Mouse (Mus musculus) hindbrain, embryonic 11.5 days (tissue): ENCODE measurements around the gene Rph3a. TPM values are rescaled to one million over a fixed set of nuclear protein-coding genes. Genes with fewer than 3 reads are reported as not detected.
"Not testable (repeated sequence)": the region's sequence is repeated elsewhere in the genome, so short reads cannot be mapped to it uniquely, and the experiment has no call there.

Experiments
- ATAC-seq: fragments of 200-750 bp; cut with Nextera tagmentation; 2 replicates; pipeline ENCODE4 v1.8.0; 2017; ENCODE audit warnings: mild to moderate bottlenecking, moderate TSS enrichment, moderate library complexity; ENCODE audit not compliant: low FRiP score
- DNase-seq: peaks from one replicate; pipeline ENCODE4 v3.0.0-alpha.2; 2015; ENCODE audit warnings: low spot score
- H3K27ac ChIP-seq: fragments of 300-500 bp; sonication (generic); 2 replicates; pipeline ENCODE4 v1.5.1; 2014; ENCODE audit warnings: mild to moderate bottlenecking, low read depth, low read length
- H3K27me3 ChIP-seq: fragments of 300-500 bp; sonication (generic); 2 replicates; pipeline ENCODE4 v1.6.1; 2014; ENCODE audit warnings: mild to moderate bottlenecking, low read length, moderate library complexity, mixed read lengths; ENCODE audit not compliant: control insufficient read depth, insufficient read depth
- H3K36me3 ChIP-seq: fragments of 300-500 bp; sonication (generic); 2 replicates; pipeline ENCODE4 v1.6.1; 2014; ENCODE audit warnings: mild to moderate bottlenecking, low read length, moderate library complexity, mixed read lengths; ENCODE audit not compliant: control insufficient read depth, insufficient read depth
- H3K4me1 ChIP-seq: fragments of 300-500 bp; sonication (generic); replicated peaks from 2 replicates; pipeline ENCODE4 v1.6.1; 2014; ENCODE audit warnings: low read length, mixed read lengths; ENCODE audit not compliant: control insufficient read depth, insufficient read depth
- H3K4me2 ChIP-seq: fragments of 300-500 bp; sonication (generic); replicated peaks from 2 replicates; pipeline ENCODE4 v1.6.1; 2014; ENCODE audit warnings: mild to moderate bottlenecking, low read depth, low read length
- H3K4me3 ChIP-seq: fragments of 300-500 bp; sonication (generic); 2 replicates; pipeline ENCODE4 v1.5.1; 2014; ENCODE audit warnings: low read depth, low read length
- H3K9ac ChIP-seq: fragments of 300-500 bp; sonication (generic); 2 replicates; pipeline ENCODE4 v1.6.1; 2014; ENCODE audit warnings: low read depth, low read length
- H3K9me3 ChIP-seq: fragments of 300-500 bp; sonication (generic); 2 replicates; pipeline ENCODE4 v1.6.1; 2016; ENCODE audit warnings: low read length; ENCODE audit not compliant: control insufficient read depth
- WGBS: fragments of 180-500 bp; shearing (Covaris S2); extraction: QIAGEN DNeasy Blood & Tissue Kit; methylation state at CpG from one replicate; pipeline ENCODE4 v1.1.7; 2014; 5-methylcytosine and 5-hydroxymethylcytosine counted together
- polyA plus RNA-seq: library from polyadenylated mRNA; unstranded; fragments of >200 nt; fragmentation: Nextera tagmentation; extraction: Ambion mirVana; gene quantifications from 2 replicates; pipeline ENCODE4 v1.2.1, GENCODE M21; 2014

Rph3a gene
- polyA plus RNA-seq, 1 experiment from 2014 or later: 2.6 TPM

GRCm38 (mm10) chr5:120919156-120919935 is 90.5 kb downstream of the Rph3a start:
- H3K4me3 ChIP-seq, DNase-seq, H3K36me3 ChIP-seq, H3K27me3 ChIP-seq, H3K4me1 ChIP-seq, ATAC-seq, H3K4me2 ChIP-seq, H3K9ac ChIP-seq, H3K27ac ChIP-seq, H3K9me3 ChIP-seq: not testable (repeated sequence)
- 63% methylated on average over 2 of the region's 2 CpGs for WGBS

DNA sequence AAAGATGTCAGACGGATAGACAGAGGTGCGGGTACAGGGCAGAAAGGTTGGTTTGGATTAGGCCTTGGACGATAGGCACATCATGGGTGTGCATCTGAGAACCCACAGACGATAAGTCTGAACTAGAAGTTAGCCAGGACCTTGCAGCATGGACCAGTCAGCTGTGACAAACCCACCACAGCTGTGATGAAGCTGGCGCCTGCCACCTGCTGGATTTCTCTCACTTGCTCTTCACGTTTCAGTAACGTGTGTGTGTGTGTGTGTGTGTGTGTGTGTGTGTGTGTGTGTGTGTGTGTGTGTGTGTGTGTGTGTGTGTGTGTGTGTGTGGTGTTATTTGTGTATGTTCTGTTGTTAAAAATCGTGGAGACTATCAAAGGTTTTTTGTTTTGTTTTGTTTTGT is 95.7 kb downstream of the Rph3a start, which contains the start of gene Oas1d:
Oas1d (plus strand) TSS at position 333 of the 400 bp plus-strand sequence.
- H3K9ac ChIP-seq, H3K9me3 ChIP-seq, H3K36me3 ChIP-seq, DNase-seq, H3K27ac ChIP-seq, ATAC-seq, H3K27me3 ChIP-seq, H3K4me2 ChIP-seq, H3K4me3 ChIP-seq, H3K4me1 ChIP-seq: not testable (repeated sequence)
- WGBS: 48% methylated on average over 8 of the region's 8 CpGs

GRCm38 (mm10) chr5:120908196-120908920 is 101.5 kb downstream of the Rph3a start:
- Histone ChIP-seq H3K9me3 (no peaks in the 10 kb centered on the region), H3K4me2 (no peak overlapping the region), H3K27ac (no peak overlapping the region), H3K4me1 (no peaks in the 10 kb centered on the region), H3K9ac (no peak overlapping the region), H3K36me3 (no peaks in the 10 kb centered on the region), H3K4me3 (no peak overlapping the region), H3K27me3 (no peaks in the 10 kb centered on the region)
- 50% methylated on average over 7 of the region's 7 CpGs for WGBS
- ATAC-seq (no peak), DNase-seq (no peak)

DNA sequence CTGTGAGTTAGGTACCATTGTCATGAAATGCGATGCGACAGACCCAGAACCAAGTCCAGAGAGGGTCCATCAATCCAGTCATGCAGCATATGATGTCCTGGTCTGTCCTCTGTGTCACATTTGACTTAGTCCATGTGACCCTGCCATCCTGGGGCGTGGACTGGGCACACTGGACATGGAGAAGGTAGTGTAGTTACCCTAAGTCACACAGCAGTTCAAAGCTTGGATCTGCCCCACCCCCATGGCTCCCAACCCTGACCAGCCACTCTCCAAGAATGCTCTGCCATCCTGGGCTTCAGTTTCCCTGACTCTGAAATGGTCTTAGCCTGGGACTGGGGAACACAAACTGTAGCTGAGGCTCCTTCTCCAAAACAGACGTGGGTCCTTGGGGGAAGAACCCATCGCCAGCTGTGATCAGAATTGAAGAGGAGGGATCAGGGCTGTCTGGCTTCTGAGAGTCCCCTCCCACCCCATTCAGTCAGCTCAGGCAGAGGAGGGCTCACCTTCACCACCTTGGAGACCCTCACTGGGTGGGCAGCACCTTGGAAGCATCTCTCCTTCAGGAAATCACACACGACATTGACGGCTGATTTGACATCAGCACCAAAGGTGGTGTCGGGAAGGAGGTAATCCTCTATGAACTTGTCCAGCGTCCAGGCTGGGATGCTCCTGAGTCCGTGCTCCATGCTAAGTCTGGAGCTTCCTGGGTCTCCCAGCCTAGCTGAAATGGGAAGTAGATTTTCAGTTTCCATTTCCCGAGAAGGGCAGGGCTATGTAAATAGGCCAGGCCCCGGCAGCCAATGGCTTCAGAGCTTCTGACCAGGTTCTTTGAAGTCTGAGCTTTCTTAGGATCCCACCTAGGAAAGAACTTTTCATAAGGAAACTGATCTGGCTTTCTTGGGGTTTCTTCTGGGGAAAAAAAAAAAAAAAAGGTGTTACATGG is 102.8 kb downstream of the Rph3a start, which contains the start of gene Oas1a:
Oas1a (minus strand) TSS at position 731 of the 943 bp plus-strand sequence.
- H3K9me3 ChIP-seq, ATAC-seq, H3K9ac ChIP-seq, H3K36me3 ChIP-seq, H3K4me1 ChIP-seq, H3K4me3 ChIP-seq, H3K27ac ChIP-seq, H3K27me3 ChIP-seq, DNase-seq, H3K4me2 ChIP-seq: not testable (repeated sequence)
- WGBS: 45% methylated on average over 7 of the region's 12 CpGs

DNA sequence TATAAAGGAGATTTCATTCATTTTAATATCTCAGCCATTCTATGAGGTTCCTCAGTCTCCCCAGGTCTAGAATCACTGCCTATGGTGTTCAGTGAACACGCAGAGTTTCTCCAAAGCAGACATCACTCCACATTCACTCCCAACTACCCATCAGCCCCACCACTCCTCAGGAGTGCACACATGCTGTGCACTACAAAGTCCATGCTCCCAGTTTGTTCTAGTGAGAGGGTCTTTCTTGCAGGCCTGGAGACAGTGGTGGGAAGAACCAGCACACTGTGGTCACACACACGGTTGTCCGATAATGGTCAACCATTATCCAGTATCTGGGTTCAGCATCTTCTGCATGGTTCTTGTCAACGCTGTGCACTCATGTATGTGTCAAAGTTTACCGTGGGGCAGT is 107.8 kb downstream of the Rph3a start:
- no peak overlapping the region for H3K27ac ChIP-seq
- no peak for DNase-seq
- 90% methylated on average over 5 of the region's 5 CpGs for WGBS
- H3K27me3 ChIP-seq: no peaks in the 10 kb centered on the region
- no peak overlapping the region for H3K4me2 ChIP-seq
- no peaks in the 10 kb centered on the region for H3K4me1 ChIP-seq
- no peak overlapping the region for H3K4me3 ChIP-seq
- no peaks in the 10 kb centered on the region for H3K36me3 ChIP-seq
- no peak overlapping the region for H3K9ac ChIP-seq
- no peaks in the 10 kb centered on the region for H3K9me3 ChIP-seq
- no peak for ATAC-seq

GRCm38 (mm10) chr5:120900666-120901065 is 109.2 kb downstream of the Rph3a start:
- Histone ChIP-seq H3K4me3 (no peak overlapping the region), H3K4me2 (no peak overlapping the region), H3K27ac (no peak overlapping the region), H3K36me3 (no peaks in the 10 kb centered on the region), H3K4me1 (no peaks in the 10 kb centered on the region), H3K9me3 (no peaks in the 10 kb centered on the region), H3K27me3 (no peaks in the 10 kb centered on the region), H3K9ac (no peak overlapping the region)
- DNase-seq (no peak), ATAC-seq (no peak)
- WGBS: 71% methylated on average over 1 of the region's 1 CpGs

DNA sequence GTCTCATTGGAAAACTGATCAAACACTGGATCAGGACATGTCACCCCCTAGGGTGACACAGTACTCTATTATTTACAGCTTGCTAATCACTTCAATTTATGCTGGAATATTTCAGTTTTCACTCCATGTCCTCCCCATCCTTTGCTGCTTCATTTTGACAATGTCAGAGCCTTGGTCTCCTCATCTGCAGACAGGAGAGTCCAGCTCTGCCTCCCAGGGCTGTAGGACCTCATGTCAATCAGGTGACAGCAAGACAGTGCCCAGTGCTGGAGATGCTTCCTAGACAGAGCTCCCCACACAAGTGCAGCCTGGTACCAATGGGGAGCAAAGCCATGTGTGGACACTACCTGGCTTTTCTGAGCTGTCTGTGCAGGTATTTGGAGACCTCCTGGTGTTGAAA is 111.2 kb downstream of the Rph3a start:
- Histone ChIP-seq H3K4me3 (no peak overlapping the region), H3K27me3 (no peaks in the 10 kb centered on the region), H3K27ac (no peak overlapping the region), H3K4me2 (no peak overlapping the region), H3K9me3 (no peaks in the 10 kb centered on the region), H3K9ac (no peak overlapping the region), H3K4me1 (no peaks in the 10 kb centered on the region), H3K36me3 (no peaks in the 10 kb centered on the region)
- DNase-seq (no peak), ATAC-seq (no peak)

GRCm38 (mm10) chr5:120898307-120898706 is 111.6 kb downstream of the Rph3a start:
- 90% methylated on average over 6 of the region's 6 CpGs for WGBS
- Histone ChIP-seq H3K9ac (no peak overlapping the region), H3K4me2 (no peak overlapping the region), H3K9me3 (no peaks in the 10 kb centered on the region), H3K4me1 (no peaks in the 10 kb centered on the region), H3K4me3 (no peak overlapping the region), H3K27me3 (no peaks in the 10 kb centered on the region), H3K36me3 (no peaks in the 10 kb centered on the region), H3K27ac (no peak overlapping the region)
- no peak for ATAC-seq
- no peak for DNase-seq
